Mouse (Mus musculus) megakaryocyte progenitor cell, adult 5-6 weeks (primary cell): ENCODE measurements around the gene Sh3gl3. TPM values are rescaled to one million over a fixed set of nuclear protein-coding genes. Genes with fewer than 3 reads are reported as not detected.

ENCODE experiments used
- ATAC-seq: replicated peaks from 2 replicates; pipeline ENCODE4 v1.8.0; 2016; ENCODE audit warnings: mild to moderate bottlenecking, moderate TSS enrichment, inconsistent platforms; ENCODE audit not compliant: poor library complexity
- total RNA-seq, 2 experiments: library from RNA; stranded (forward) in 1 of 2; stranded (reverse) in 1 of 2; fragments of 157-497, 149-512 nt in 1 of 2; fragments of 200-1000 nt in 1 of 2; gene quantifications; 2 replicates each; pipeline versions ENCODE4 v1.2.3 to v1.2.4; 2015 to 2017

Sh3gl3 gene
- total RNA-seq, 2 experiments from 2014 or later: not detected

- ATAC-seq: no peak
These were observed 61.3 kb downstream of the Sh3gl3 start for GRCm38 (mm10) chr7:82234898-82235290.

GRCm38 (mm10) chr7:82235486-82235885 lies 61.8 kb downstream of the Sh3gl3 start:
- ATAC-seq: no peak

- ATAC-seq: no peak
These were observed 62.7 kb downstream of the Sh3gl3 start for GRCm38 (mm10) chr7:82236152-82236898.

- no peak for ATAC-seq
These were observed 63.2 kb downstream of the Sh3gl3 start for GRCm38 (mm10) chr7:82236899-82237162.

GRCm38 (mm10) chr7:82240424-82241240 lies 67.0 kb downstream of the Sh3gl3 start:
- peak; percentile 34 for ATAC-seq

GRCm38 (mm10) chr7:82244701-82245100 lies 71.1 kb downstream of the Sh3gl3 start:
- no peak for ATAC-seq

GRCm38 (mm10) chr7:82248953-82249695 lies 75.5 kb downstream of the Sh3gl3 start:
- no peak for ATAC-seq

- ATAC-seq: no peak
These were observed 79.7 kb downstream of the Sh3gl3 start for GRCm38 (mm10) chr7:82253309-82253708.

- no peak for ATAC-seq
These were observed 83.3 kb downstream of the Sh3gl3 start for GRCm38 (mm10) chr7:82256936-82257335.

GRCm38 (mm10) chr7:82257530-82257929 lies 83.9 kb downstream of the Sh3gl3 start:
- no peak for ATAC-seq

- ATAC-seq: peak; percentile 60
These were observed 86.6 kb downstream of the Sh3gl3 start for GRCm38 (mm10) chr7:82260210-82260609.

GRCm38 (mm10) chr7:82263141-82263540 lies 89.5 kb downstream of the Sh3gl3 start:
- peak; percentile 75 for ATAC-seq

- no peak for ATAC-seq
These were observed 90.5 kb downstream of the Sh3gl3 start for GRCm38 (mm10) chr7:82264119-82264518.

GRCm38 (mm10) chr7:82265365-82265764 lies 91.7 kb downstream of the Sh3gl3 start:
- ATAC-seq: no peak

GRCm38 (mm10) chr7:82269948-82270347 lies 96.3 kb downstream of the Sh3gl3 start:
- ATAC-seq: no peak; the same call in 1 of the 2 replicates

GRCm38 (mm10) chr7:82271742-82272141 lies 98.1 kb downstream of the Sh3gl3 start:
- no peak for ATAC-seq

- 0 out of 2 replicates have a peak, but pooled peaks have one; percentile 33 for ATAC-seq
These were observed 99.2 kb downstream of the Sh3gl3 start for GRCm38 (mm10) chr7:82272875-82273274.

- ATAC-seq: peak; percentile 74
These were observed 100.5 kb downstream of the Sh3gl3 start for GRCm38 (mm10) chr7:82274011-82274709.

- no peak for ATAC-seq
These were observed 101.3 kb downstream of the Sh3gl3 start for GRCm38 (mm10) chr7:82274975-82275374.

GRCm38 (mm10) chr7:82275529-82276204 lies 102.0 kb downstream of the Sh3gl3 start:
- ATAC-seq: no peak
